Mouse (Mus musculus) intestine, embryonic 14.5 days (tissue): Measurements from ENCODE around the gene Asap3. TPM values are rescaled to one million over a fixed set of nuclear protein-coding genes. Genes with fewer than 3 reads are reported as not detected.

Experiments used
- ATAC-seq: fragments of 200-750 bp; cut with Nextera tagmentation; replicated peaks from 2 replicates; pipeline ENCODE4 v1.8.0; 2017; ENCODE audit warnings: low read depth, moderate number of reproducible peaks, moderate TSS enrichment, moderate library complexity; ENCODE audit not compliant: low FRiP score, low TSS enrichment
- DNase-seq: peaks from one replicate; pipeline ENCODE4 v3.0.0-alpha.2; 2018; ENCODE audit warnings: low spot score
- H3K27ac ChIP-seq: fragments of 300-500 bp; sonication (generic); 2 replicates; pipeline ENCODE4 v1.5.1; 2014; ENCODE audit warnings: low read depth, mild to moderate bottlenecking, control low read depth
- H3K27me3 ChIP-seq: fragments of 300-500 bp; sonication (generic); replicated peaks from 2 replicates; pipeline ENCODE4 v1.6.1; 2014; ENCODE audit warnings: low read length, control low read depth; ENCODE audit not compliant: control insufficient read depth, insufficient read depth
- H3K36me3 ChIP-seq: fragments of 300-500 bp; sonication (generic); 2 replicates; pipeline ENCODE4 v1.6.1; 2014; ENCODE audit warnings: low read length, control low read depth; ENCODE audit not compliant: control insufficient read depth, insufficient read depth
- H3K4me1 ChIP-seq: fragments of 300-500 bp; sonication (generic); replicated peaks from 2 replicates; pipeline ENCODE4 v1.6.1; 2014; ENCODE audit warnings: low read length, control low read depth, mixed read lengths; ENCODE audit not compliant: control insufficient read depth, insufficient read depth
- H3K4me2 ChIP-seq: fragments of 300-500 bp; sonication (generic); 2 replicates; pipeline ENCODE4 v1.6.1; 2014; ENCODE audit warnings: low read length
- H3K4me3 ChIP-seq: fragments of 300-500 bp; sonication (generic); 2 replicates; pipeline ENCODE4 v1.5.1; 2014; ENCODE audit warnings: low read depth, low read length, control low read depth, mixed read lengths
- H3K9ac ChIP-seq: fragments of 300-500 bp; sonication (generic); 2 replicates; pipeline ENCODE4 v1.6.1; 2014; ENCODE audit warnings: mild to moderate bottlenecking, low read length
- H3K9me3 ChIP-seq: fragments of 300-500 bp; sonication (generic); 2 replicates; pipeline ENCODE4 v1.6.1; 2016; ENCODE audit warnings: low read length, control low read depth; ENCODE audit not compliant: control insufficient read depth
- WGBS: fragments of 180-500 bp; shearing (Covaris S2); extraction: QIAGEN DNeasy Blood & Tissue Kit; methylation state at CpG from one replicate; pipeline ENCODE4 v1.1.7; 2014; 5-methylcytosine and 5-hydroxymethylcytosine counted together
- polyA plus RNA-seq: library from polyadenylated mRNA; unstranded; fragments of >200 nt; fragmentation: Nextera tagmentation; extraction: Ambion mirVana; gene quantifications from 2 replicates; pipeline ENCODE4 v1.2.1, GENCODE M21; 2014

Gene Asap3
- 4.6 and 4.9 TPM in 2 replicates for polyA plus RNA-seq

DNA sequence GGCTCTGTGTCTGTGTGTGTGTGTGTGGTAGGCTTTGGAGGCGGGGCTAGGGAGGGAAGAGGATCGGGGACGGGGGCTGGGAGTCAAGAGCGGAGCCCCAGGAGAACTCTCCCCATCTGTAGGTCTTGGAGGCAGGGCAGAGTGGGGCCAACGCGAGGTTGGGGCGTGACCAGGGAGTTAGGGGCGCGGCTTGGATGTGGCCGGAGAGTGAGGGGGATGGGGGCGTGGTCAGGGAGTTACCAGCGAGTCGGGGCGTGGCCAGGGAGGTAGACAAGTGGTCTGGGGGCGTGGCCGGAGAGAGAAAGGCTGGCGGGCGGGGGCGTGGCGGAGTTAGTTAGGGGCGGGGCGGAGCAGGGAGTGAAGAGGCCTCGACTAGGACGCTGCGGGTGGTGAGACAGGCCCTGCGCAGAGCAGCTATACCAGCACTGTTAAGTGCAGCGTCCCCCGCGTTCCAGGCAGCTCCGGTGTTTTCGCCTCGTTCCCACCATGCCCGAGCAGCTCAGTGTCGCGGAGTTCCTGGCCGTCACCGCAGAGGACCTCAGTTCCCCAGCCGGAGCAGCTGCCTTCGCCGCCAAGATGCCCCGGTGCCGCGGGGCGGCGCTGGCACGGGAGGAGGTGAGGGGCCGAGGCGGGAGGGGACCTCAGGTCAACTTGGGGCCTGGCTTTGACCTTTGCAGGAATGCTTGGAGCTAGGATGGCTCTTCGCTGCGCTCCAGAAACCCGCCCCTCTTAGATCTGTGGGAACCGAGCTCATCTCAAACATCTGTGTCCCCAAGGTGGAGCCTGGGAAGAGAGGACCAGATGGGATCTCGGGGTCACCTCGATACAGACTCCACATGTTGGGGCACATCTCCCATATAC is at the start of gene Asap3:
Asap3 (plus strand) TSS at position 333 of the 861 bp plus-strand sequence.
- DNase-seq (peak; percentile 99), ATAC-seq (peak; percentile 90)
- Histone ChIP-seq H3K9ac (peak within 1 kb of the TSS; percentile 55), H3K4me1 (peaks cover 8% of the 10 kb centered on the region; the same call in 1 of the 2 replicates), H3K4me3 (peak within 1 kb of the TSS; percentile 59), H3K27ac (peak within 1 kb of the TSS; percentile 47; the same call in 1 of the 2 replicates), H3K36me3 (0 out of 2 replicates have a peak, but pooled peaks cover 4% of the 10 kb centered on the region), H3K27me3 (no peaks in the 10 kb centered on the region), H3K9me3 (no peaks in the 10 kb centered on the region), H3K4me2 (peak within 1 kb of the TSS; percentile 79)
- WGBS, result under 1% methylated on average over 54 of the region's 54 CpGs

DNA sequence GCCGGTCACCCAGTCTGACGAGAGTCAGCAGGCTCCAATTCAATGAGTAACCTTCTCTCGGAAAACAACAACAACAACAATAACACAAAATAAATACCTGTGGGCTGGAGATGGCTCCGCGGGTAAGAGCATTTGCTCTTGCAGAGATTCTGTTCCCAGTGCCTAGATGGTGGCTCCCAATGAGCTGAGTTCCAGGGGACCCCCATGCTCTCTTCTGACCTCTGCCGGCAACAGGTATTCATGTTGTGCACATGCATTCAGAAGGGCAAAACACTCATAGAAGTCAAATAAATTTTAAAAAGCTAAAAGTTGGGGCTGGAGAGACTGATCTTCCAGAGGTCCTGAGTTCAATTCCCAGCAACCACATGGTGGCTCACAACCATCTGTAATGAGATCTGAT is 47.7 kb upstream of the Asap3 start:
- no peak overlapping the region for H3K9ac ChIP-seq
- 76% methylated on average over 6 of the region's 6 CpGs for WGBS
- H3K9me3 ChIP-seq, result no peaks in the 10 kb centered on the region
- no peak overlapping the region for H3K4me2 ChIP-seq
- no peaks in the 10 kb centered on the region for H3K36me3 ChIP-seq
- no peak for ATAC-seq
- no peak overlapping the region for H3K27ac ChIP-seq
- no peaks in the 10 kb centered on the region for H3K27me3 ChIP-seq
- DNase-seq, result no peak
- H3K4me1 ChIP-seq, result 0 out of 2 replicates have a peak, but pooled peaks cover 3% of the 10 kb centered on the region
- H3K4me3 ChIP-seq, result no peak overlapping the region

DNA sequence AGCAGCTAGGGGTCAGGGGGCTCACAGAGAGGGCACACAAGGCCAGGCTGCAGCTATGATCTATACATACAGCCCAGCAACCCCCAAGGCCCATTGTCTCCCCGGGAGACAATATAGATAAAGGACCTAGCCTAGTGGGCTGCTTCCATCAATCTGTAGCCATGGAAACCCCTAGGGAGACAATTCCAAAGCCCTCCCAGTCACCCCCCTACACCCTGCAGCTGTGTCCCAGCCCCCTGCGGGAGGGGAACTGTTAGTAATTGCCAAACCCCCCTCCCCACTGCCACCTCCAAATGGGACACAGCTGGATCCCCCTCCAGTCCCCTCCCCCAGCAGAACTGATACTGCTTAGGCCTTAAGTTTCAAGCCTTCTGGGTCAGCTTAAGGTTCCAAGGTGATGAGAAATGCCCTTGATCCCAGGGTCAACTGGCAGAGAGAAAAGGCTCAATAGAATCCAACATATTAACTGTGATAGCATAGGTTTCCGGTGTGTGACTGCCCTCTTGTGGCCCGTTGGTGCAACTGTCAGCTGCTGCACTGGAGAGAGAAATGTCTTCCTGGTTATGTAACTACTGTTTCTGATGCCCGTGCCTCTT is 46.3 kb upstream of the Asap3 start:
- H3K9me3 ChIP-seq, result no peaks in the 10 kb centered on the region
- ATAC-seq, result 0 out of 2 replicates have a peak, but pooled peaks have one; percentile 21
- 12% methylated on average over 5 of the region's 5 CpGs for WGBS
- H3K9ac ChIP-seq, result no peak overlapping the region
- H3K36me3 ChIP-seq, result no peaks in the 10 kb centered on the region
- no peaks in the 10 kb centered on the region for H3K27me3 ChIP-seq
- H3K27ac ChIP-seq, result no peak overlapping the region
- H3K4me2 ChIP-seq, result no peak overlapping the region
- 0 out of 2 replicates have a peak, but pooled peaks cover 3% of the 10 kb centered on the region for H3K4me1 ChIP-seq
- peak; percentile 92 for DNase-seq
- no peak overlapping the region for H3K4me3 ChIP-seq

DNA sequence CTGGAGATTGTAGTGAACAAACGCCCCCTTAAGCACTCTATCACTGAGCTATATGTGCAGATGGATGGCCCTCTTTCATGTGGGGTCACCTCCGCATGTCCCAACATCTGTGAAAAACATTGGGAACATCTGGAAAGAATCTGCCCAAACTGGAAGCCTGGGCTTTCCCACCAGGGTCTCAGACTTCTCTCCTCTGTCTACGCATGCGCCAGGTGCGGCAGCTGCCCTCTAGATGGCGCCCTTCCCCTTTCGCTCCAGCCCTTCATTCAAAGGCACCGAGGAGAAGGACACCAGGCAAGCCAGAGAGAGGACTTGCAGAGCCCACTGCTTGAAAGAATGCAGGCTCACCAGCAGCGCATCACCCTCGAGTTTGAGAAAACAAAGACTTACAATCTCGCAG is 42.7 kb upstream of the Asap3 start:
- no peaks in the 10 kb centered on the region for H3K36me3 ChIP-seq
- H3K4me2 ChIP-seq, result no peak overlapping the region
- ATAC-seq, result peak; percentile 52
- H3K27ac ChIP-seq, result no peak overlapping the region
- H3K27me3 ChIP-seq, result no peaks in the 10 kb centered on the region
- peak; percentile 96 for DNase-seq
- under 1% methylated on average over 11 of the region's 11 CpGs for WGBS
- no peaks in the 10 kb centered on the region for H3K9me3 ChIP-seq
- no peak overlapping the region for H3K4me3 ChIP-seq
- H3K4me1 ChIP-seq, result 0 out of 2 replicates have a peak, but pooled peaks cover 3% of the 10 kb centered on the region
- H3K9ac ChIP-seq, result no peak overlapping the region

DNA sequence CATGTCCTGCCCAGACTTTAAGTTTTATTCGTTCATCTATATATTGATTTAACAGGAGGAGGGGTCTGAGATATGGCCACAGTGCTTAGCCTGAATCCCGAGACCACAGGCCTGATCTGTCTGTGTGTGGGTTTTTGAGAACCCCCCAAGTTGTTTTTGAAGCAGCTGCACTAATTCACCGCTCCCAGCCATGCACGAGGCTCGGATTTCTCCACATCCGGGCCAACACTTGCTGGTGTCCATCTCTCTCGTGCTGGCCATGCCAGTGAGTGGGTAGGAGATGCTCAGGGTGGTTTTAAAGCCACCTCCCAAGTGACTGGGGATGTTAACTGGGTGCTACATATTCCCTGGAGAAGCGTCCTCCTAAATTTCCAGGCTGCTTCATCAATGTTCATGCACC is 41.2 kb upstream of the Asap3 start:
- H3K9me3 ChIP-seq, result no peaks in the 10 kb centered on the region
- ATAC-seq (no peak), DNase-seq (no peak)
- H3K27ac ChIP-seq, result no peak overlapping the region
- H3K4me3 ChIP-seq, result no peak overlapping the region
- H3K36me3 ChIP-seq, result no peaks in the 10 kb centered on the region
- H3K27me3 ChIP-seq, result no peaks in the 10 kb centered on the region
- H3K4me1 ChIP-seq, result 0 out of 2 replicates have a peak, but pooled peaks cover under 1% of the 10 kb centered on the region
- no peak overlapping the region for H3K9ac ChIP-seq
- WGBS, result 82% methylated on average over 8 of the region's 8 CpGs
- H3K4me2 ChIP-seq, result no peak overlapping the region

DNA sequence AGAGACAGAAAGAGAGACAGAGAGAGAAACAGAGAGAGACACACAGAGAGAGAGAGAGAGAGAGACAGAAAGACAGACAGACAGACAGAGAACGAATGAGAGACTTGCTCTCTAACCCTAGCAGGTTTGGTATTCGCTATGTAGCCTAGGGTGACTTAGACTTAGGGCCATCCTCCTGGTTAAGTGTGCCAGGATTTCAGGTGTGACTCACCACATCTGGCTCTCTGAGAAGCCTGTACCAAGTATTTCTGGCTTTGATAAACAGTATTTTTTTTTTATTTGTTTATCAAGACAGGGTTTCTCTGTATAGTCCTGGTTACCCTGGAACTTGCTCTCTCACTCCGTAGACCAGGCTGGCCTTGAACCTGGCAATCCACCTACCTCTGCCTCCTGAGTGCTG is 38.5 kb upstream of the Asap3 start:
- no peak overlapping the region for H3K4me2 ChIP-seq
- no peak overlapping the region for H3K4me3 ChIP-seq
- no peaks in the 10 kb centered on the region for H3K27me3 ChIP-seq
- DNase-seq, result no peak
- no peaks in the 10 kb centered on the region for H3K36me3 ChIP-seq
- peaks cover 5% of the 10 kb centered on the region; the same call in 1 of the 2 replicates for H3K4me1 ChIP-seq
- 80% methylated on average over 3 of the region's 3 CpGs for WGBS
- no peak overlapping the region for H3K27ac ChIP-seq
- no peak for ATAC-seq
- H3K9me3 ChIP-seq, result no peaks in the 10 kb centered on the region
- H3K9ac ChIP-seq, result no peak overlapping the region

DNA sequence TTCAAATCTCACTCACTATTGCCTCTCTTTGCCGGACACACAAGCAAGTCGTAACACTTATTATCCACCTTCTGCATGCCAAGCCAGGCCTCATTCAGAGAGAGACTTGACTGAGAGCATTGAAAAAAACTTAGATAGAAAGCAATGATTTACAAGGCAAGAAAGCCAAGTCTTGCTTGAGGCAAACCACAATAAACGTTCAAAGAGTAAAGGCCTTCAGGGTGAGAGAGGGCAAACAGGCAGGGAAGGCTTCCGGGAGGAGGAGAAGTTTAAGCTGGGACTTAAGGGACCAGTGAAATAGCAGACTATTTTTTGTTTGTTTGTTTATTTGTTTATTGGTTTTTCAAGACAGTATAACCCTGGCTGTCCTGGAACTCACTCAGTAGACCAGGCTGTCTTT is 35.8 kb upstream of the Asap3 start:
- Histone ChIP-seq H3K27me3 (no peaks in the 10 kb centered on the region), H3K4me3 (no peak overlapping the region), H3K9ac (no peak overlapping the region), H3K4me1 (peaks cover 28% of the 10 kb centered on the region), H3K36me3 (no peaks in the 10 kb centered on the region), H3K27ac (no peak overlapping the region), H3K4me2 (no peak overlapping the region), H3K9me3 (no peaks in the 10 kb centered on the region)
- WGBS, result 75% methylated on average over 4 of the region's 4 CpGs
- no peak for ATAC-seq
- no peak for DNase-seq

DNA sequence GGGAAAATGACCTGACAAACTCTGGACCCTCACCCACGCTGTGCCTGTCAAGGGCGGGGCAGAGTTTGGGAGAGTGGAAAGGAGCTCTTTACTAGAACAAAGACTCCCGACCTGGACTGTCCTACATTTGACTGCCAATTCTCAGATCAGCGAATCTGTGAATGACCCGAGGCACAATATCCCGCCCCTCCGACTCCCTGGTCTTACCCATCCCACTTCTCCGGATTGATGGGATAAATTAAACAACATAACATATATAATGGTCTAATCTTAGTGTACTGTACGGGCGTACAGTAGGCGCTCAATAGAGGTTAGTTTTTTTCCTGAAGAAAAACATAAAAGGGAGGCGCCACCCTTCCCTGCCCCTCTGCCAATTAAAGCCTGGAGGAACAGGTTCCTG is 34.7 kb upstream of the Asap3 start:
- peak overlapping the region; percentile 46; the same call in 1 of the 2 replicates for H3K9ac ChIP-seq

More for the DNA sequence above, 34.7 kb upstream of the Asap3 start:
- DNase-seq (no peak), ATAC-seq (no peak)
- Histone ChIP-seq H3K27me3 (no peaks in the 10 kb centered on the region), H3K4me1 (peaks cover 31% of the 10 kb centered on the region), H3K36me3 (no peaks in the 10 kb centered on the region), H3K27ac (no peak overlapping the region), H3K9me3 (no peaks in the 10 kb centered on the region), H3K4me3 (peak overlapping the region; percentile 74), H3K4me2 (peak overlapping the region; percentile 100)
- 25% methylated on average over 12 of the region's 12 CpGs for WGBS
